Mouse (Mus musculus): Measurements from ENCODE around the gene Atp2a2.
"Not testable (repeated sequence)": the region's sequence is repeated elsewhere in the genome, so short reads cannot be mapped to it uniquely, and the experiment has no call there.

The Atp2a2 gene

DNA sequence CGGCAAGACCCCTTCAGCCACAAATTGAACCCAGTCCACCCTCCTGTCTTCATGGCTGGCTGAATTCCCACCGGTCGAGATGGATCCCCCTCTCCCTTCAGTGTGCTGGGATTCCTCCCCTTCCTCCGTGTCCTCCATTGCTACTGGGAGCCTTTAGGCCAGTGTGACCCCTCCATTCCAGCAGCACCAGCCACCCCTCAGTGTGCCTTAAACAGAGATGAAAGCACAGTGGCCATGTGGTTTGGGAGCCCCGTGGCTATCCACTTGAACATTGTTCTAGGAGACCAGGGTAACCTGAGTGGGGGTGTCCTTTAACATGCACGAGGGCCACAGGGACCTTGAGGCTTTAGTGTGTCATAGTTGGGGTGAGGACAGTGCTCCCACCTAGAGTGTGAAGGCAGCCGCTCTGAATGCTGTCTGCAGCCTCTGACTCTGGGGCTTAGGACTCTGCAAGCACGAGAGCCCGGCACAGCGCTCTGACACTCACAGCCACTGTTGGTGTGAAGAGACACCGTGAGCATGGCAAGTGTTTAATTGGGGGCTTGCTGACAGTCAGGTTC lies 56.9 kb downstream of the Atp2a2 start:
- DNase-seq = no peak

DNA sequence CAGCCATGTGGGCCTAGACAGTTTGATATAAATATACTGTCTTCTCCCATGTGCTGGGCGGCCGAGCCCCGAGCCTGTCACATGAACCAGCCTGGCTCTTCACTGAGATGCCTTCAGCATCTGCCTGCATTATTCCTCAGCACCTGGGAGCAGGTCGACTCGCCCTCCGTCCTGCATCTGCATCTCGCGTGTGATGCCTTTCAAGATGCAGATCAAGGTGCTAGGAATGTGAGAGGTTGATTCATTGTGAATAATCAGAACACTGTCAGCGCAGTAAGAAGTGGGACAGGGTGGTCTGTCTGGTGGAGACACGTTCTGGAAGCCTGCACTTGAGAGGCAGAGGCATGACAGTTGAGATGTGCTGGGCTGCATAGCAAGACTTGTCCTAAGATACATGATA lies 57.5 kb downstream of the Atp2a2 start:
- DNase-seq = no peak

DNA sequence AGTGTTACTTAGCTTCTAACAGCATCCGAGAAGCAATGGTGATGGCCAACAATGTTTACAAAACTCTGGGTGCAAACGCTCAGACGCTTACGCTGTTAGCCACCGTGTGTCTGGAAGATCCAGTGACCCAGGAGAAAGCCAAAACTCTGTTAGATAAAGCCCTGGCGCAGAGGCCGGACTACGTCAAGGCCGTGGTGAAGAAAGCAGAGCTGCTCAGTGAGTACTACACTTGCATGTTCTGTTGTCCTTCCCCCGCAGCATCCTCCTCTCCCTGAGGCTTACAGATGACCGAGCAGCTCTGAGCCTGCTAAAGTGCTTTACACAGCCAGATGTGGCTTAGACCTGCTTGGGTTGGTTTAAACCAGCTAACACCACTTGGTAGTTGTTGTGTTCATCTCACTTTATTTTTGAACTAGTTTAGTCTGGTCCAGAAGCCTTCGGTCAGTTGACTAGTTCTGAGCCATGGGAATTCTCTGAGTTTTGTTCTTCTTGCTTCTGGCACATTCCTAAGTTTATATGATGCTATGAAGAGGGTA lies 61.9 kb downstream of the Atp2a2 start:
- DNase-seq = no peak

DNA sequence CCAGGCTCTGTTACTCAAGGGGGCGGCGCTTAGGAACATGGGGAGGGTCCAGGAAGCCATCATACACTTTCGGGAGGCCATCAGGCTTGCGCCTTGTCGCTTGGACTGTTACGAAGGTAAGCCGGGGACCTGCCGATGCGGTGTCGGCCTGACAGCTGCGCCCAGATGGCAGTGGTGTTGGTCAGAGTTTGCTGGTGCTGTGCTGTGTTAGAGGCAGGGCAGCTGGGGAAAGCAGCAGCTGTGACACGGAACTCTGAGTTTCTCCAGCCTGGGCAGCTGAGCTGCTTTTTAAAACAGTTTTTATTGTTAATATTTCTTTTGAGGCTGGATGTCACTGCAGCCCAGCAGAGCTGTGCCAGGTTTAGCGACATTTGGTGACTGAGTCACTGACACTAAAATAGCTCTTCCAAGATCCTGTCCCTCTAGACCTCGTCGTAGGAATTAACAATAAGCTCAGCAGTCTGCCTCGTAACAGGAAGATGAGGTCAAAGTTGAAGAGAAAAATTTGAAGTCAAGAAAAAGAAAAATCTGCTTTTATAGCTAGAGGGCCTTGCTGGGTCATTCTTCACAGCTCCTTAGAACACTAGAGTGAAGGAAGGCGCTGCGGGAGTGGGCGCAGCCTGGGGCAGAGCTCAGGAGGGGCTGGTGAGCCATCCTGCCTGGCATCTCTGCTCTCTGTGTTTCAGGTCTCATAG lies 62.5 kb downstream of the Atp2a2 start:
- DNase-seq = no peak

DNA sequence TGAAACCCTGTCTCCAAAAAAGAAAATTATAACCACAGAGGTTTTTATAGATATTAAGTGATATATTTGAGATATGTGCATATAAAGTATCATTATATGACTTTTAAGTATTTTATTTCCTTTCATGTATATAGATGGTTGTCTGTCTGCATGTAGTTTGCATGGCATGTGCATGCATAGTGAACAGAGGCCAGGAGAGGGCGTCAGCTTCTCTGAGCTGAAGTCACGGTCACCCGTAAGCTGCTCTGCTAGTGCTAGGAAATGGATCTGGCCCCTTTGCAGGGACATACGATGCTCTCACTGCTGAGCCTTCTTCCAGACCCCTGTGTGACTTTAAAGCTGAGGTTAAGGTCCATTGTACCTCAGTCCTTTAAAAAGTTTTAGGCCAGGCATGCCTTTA lies 67.5 kb downstream of the Atp2a2 start:
- no peak for DNase-seq

DNA sequence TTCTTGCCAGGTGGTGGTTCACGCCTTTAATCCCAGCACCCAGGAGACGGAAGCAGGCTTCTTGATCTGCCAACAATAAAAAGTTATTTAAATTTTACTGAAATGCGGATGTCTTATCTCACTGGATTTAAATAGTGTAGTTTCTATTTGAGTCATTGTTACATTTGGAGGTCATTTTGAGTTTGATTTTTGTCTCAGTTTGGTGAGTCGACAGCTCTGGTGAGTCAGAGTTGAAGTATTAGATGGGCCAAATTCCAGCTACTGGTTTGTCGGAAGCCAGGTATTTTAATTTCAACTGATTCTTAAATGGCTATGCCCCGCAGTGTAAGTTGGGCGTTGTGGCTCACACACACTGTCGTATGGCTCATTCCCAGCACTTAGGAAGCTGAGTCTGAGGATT lies 70.8 kb downstream of the Atp2a2 start:
- DNase-seq = no peak

DNA sequence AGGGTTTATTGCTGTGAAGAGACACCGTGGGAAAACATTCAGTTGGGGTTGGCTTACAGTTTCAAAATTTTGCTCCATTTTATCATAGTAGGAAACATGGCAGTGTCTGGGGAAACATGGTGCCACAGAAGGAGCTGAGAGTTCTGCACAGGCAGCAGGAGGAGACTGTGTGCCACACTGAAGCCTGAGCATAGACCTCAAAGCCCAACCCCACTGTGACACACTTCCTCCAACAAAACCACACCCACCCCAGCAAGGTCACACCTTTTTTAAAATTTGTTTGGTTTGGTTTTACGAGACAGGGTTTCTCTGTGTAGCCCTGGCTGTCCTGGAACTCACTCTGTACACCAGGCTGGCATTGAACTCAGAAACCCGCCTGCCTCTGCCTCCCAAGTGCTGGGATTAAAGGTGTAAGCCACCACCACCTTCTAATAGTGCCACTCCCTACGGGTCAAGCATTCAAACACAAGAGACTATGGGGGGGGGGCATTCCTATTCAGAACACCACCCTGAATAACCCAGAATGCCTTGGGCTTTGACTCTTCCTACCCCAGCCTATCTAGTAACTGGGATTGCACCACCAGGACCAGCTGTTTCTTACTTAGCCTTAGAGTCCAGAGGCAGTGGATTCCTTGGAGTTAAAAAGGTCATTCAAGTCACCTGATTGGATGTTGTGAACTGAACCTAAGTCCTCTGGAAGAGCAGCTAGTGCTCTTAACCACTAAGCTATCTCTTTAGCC lies 71.8 kb downstream of the Atp2a2 start:
- no peak for DNase-seq

DNA sequence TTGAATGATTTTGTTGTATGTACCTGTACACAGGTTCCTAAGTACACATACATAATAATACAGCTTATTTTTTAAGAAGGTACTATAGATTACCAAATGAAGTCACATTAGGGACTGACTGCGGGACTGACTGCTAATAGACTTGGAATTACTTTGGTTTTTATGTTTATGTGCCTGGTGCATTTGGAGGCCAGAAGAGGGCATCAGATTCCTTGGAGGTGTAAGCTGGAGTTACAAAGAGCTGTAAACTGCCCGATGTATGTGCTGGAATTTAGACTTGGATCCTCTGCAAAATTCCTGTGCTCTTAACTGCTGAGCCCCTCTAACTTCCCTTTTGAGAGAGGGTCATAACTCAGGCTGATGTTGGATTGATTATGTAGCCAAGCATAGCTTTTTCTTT lies 76.5 kb downstream of the Atp2a2 start:
- DNase-seq = no peak

DNA sequence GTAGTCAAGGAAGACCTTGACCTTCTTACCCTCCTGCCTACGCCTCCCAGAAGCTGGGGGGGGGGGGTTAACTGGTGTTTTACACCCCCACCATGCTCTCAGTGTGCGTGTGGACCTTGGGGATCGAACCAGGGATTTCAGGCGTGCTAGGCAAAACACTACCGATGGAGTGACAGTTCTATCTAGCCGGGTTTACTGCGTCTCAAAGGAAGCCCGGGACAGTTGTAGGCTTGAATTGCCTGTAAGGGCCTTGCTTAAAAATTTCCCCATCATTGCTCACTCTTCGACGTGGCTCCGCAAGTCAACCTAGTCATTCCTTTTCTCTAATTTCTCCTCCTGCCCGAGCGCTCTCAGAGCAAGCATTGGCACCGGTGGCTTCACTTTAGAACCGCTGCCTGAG lies 78.9 kb downstream of the Atp2a2 start:
- DNase-seq = no peak

DNA sequence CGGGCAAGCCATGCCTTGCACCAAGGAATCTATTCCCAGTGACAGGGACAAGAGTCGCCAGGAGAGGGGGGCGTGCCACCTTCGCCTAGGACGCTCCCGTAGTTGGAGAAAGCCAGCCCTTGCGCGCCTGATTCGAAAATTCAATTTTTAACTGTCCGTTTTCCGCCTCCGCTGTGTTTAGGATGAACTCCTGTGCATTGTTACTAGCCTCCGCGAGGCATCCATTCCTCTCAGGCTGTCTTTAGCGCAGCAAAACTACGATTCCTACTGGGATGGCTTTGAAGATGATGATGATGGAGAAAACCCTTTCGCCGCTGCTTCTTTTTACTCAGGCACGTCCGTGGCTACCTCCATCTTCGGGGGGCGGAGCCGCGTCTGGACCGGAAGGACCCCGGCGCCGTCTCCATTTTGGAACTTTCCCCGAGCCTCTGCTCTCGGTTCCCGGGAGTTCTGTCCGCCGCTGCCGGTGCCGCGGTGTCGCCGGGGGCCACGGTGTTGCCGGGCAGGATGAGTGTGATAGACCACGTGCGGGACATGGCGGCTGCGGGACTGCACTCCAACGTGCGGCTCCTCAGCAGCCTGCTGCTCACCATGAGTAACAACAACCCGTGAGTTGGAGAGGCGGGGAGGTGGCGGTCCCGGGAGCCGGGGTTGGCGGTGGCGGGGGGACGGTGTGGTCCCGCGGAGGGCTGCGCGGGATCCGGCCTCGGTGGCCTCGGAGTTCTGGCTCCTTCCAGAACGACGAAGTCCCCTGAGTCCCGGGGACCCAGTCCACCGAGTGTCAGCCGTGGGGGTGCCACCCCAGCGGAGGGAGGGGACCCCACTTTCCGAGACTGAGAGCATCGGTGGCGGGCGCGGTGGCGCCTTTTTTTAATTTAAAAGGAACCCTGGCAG lies 79.7 kb downstream of the Atp2a2 start:
- peak; percentile 88 for DNase-seq

DNA sequence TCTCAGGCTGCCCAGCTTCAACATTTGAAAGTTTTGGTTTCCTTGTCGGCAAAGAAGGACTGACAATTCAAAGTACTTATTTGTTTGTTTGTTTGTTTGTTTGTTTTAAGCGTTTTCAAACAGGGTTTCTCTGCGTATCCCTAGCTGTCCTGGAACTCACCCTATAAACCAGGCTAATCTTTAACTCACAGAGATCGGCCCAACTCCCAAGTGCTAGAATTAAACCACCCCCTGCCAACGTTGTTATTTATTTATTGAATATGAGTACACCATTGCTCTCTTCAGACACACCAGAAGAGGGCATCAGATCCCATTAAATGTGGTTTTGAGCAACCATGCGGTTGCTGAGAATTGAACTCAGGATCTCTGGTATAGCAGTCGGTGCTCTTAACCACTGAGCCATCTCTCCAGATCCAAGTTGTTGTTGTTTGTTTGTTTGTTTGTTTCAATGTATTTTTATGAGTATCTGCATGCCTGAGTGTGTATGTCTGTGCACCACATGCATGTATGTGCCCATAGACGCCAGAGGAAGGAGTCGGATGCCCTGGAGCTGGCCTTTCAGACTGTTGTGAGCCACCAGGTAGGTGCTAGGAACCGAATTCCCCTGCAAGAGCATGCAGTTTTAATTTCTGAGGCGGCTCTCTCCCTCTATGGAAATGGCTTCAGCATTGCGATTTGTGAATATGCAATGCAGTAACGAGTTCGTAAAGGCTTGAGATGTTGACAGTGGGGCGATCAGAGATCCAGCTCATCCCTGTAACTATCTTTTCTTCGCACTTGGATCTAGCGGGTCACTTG lies 80.6 kb downstream of the Atp2a2 start, which contains the start of gene Anapc7:
TSS of gene Anapc7 (plus strand) at position 423 of the 798 bp plus-strand sequence.
- DNase-seq = no peak

DNA sequence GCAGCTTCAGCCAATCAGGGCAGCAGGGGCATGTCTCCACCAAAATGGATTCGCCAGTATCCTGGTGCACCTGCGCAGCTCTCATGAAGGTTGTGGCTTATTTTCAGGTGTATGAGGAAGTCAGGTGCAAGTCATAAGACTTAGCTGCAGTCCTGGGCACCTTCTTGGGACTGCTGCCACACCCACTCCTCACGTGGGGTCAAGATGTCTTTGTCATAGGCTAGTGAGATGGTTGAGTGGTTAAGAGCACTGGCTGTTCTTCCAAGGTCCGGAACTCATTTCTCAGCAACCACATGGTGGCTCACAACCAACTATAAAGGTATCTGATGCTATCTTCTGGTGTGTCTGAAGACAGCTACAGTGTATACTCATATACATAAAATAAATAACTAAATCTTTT lies 81.3 kb downstream of the Atp2a2 start:
- not testable (repeated sequence) for DNase-seq

DNA sequence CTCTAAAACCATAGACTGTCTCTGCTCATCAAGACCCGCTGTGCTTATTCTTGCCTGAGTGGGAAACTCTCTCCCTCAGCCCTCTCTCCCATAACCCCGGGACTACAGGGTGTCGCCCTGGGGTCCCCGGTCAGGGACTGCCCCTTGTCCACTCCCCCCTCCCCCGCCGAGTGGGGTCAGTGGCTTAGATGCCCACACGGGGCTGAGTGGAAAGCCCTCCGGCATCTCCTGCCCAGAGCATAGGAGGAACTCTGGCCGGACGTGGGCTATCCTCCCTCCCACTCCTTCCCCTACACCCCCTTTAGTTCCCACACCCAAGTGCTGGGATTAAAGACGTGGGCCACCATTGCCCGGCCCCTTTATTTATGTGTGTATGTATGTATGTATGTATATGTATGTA lies 86.6 kb downstream of the Atp2a2 start:
- no peak for DNase-seq

DNA sequence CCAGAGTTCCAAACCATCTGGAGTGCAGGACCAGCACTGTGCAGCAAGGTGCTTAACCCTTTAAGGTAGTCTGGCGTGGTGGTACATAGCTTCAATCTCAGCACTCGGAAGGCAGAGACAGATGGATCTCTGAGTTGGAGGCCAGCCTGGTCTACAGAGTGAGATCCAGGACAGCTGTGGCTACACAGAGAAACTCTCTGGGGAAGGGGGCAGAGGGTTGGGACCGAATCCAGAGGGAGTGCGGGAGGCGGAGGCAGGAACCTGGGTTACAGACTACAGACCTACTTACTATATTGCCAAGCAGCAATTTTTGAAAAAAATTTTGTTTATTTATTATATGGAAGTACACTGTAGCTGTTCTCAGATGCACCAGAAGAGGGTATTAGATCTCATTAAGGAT lies 87.7 kb downstream of the Atp2a2 start:
- DNase-seq = no peak

DNA sequence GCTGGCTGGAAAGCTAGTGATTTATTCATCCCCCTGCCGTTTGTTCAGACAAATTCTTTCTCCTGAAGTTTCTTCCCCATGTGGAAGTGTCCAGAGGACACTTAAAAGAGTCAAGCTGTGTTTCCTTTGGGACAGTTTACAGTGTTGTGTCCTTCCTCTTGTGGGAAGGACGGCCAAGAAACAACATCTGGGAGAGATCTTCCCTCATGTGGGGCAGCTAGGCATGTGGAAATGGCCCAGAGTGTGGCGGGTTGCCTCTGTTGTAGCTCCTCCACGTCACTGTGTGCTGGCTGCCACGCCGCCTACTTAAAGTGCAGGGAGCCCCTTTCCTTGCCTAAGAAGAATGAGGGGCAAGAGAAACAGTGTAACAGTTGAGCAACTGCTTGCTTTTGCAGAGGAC lies 89.2 kb downstream of the Atp2a2 start:
- DNase-seq = no peak

DNA sequence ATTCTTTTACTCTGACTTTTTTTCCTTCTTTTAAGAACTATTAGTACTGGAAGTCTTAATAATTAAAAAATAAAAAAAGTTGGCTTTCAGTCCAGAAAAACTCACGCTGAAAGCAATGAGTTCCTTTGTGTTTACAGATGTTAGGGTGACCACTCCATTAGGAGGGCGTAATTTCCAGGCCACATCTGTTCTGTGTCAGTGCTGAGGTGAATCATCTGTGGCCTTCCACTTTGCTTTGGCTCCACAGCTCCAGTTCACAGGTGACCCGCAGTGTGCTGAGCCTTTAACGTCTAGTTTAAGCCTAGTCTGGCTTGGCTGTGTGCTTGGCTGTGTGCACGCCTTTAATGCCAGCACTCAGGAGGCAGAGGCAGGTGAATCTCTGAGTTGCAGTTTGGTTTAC lies 90.1 kb downstream of the Atp2a2 start:
- DNase-seq = no peak

DNA sequence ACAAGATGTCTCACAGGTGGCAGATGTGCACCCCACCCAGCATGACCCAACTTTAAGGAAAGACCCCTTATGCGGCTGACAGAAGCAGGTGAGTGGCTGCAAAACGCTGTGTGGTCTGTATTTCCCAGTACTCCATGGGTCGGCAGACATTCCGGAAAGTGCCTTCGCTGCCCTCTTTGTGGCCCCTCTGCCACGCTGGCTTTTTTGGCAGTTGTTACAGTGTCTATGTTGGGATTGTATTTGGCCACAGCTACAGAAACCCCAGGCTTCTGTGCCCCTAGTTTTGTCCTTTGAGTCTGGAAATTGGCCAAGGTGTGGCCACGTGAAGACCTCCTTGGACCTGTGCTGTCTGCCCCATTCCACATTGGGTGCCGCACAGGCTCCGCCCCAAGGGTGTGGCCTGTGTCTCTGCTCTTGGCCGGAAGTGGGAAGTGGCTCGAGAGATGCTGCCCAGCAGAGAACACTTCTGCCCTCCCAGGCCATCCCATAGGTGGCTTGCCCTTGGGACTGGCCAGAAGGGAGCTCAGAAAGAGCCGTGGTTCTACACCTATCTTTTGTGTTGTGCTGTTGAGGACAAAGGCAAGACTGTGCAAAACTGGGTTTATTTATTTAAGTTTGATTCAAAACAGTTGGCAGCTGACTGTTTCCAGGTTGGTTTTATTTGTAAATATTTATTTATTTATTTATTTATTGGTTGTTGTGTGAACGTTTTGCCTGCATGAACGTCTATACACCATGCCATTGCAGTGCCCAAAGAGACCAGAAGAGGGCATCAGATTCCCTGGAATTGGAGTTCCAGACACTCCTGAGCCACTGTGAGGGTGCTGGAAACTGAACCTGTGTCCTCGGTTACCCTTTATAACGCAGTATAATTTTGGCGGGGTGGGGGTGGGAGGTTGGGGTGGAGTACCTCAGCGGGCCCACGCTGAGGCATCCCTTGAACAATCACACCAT lies 92.1 kb downstream of the Atp2a2 start:
- DNase-seq = no peak

DNA sequence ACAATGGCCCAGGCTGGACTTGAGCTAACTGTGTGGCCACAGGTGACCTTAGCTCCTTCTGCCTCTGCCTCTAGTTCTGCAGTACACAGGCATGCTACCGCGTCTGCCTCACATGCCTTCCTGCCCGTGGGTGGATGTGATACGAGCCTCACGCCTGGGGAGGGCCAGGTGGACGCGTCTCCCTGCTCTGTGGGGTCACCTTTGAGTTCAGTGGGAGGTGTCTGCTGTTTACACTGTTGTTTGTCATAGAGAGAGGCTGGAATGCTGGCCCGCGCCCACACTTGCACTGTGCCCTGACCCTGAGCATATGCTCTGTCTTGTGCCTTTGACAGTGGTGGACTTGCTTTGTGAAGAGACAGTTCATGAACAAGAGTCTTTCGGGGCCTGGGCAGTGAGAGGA lies 96.5 kb downstream of the Atp2a2 start:
- DNase-seq = no peak

Data from cerebellum, adult 8-10 months (tissue).